ENCODE assay signal across 22 mouse cellular contexts in genomic region chr10:100059356-100059755, GRCm38 (mm10). TPM values are rescaled to one million over a fixed set of nuclear protein-coding genes. Genes with fewer than 3 reads are reported as not detected.
DNase-seq lines count a peak whose midpoint lies in the region; ATAC-seq lines count a peak whose summit lies in the region.
"Had no signal": no experiment of that assay in that cellular context is flagged by ENCODE, and none has a peak within 500 bp of the region (broad histone marks: within the 10 kb centered on the region; RNA-seq: fewer than 3 reads in every experiment).

No protein-coding gene starts in this region.

- H3K4me3 ChIP-seq in kidney, embryonic 14.5 days (ENCODE audit: low read length) = no peak overlapping the region
- H3K4me3 ChIP-seq in limb, embryonic 10.5 days = no peak overlapping the region
- H3K4me3 ChIP-seq: embryonic facial prominence, embryonic 13.5 days; hindbrain, embryonic 13.5 days; midbrain, embryonic 12.5 days; neural tube, embryonic 15.5 days; stomach, embryonic 15.5 days had no signal

- no peaks in the 10 kb centered on the region for H3K36me3 ChIP-seq in kidney, embryonic 14.5 days (ENCODE audit: control insufficient read depth, insufficient read depth, low read length)
- H3K36me3 ChIP-seq in limb, embryonic 10.5 days = no peaks in the 10 kb centered on the region
- H3K36me3 ChIP-seq: embryonic facial prominence, embryonic 13.5 days; hindbrain, embryonic 13.5 days; midbrain, embryonic 12.5 days; neural tube, embryonic 15.5 days; stomach, embryonic 15.5 days had no signal

- no peaks in the 10 kb centered on the region for H3K27me3 ChIP-seq in kidney, embryonic 14.5 days (ENCODE audit: control insufficient read depth, insufficient read depth, low read length)
- no peaks in the 10 kb centered on the region for H3K27me3 ChIP-seq in limb, embryonic 10.5 days (ENCODE audit: low read depth, poor library complexity, severe bottlenecking)
- H3K27me3 ChIP-seq: embryonic facial prominence, embryonic 13.5 days; hindbrain, embryonic 13.5 days; midbrain, embryonic 12.5 days; neural tube, embryonic 15.5 days; stomach, embryonic 15.5 days had no signal

- no peaks in the 10 kb centered on the region for H3K9me3 ChIP-seq in kidney, embryonic 14.5 days (ENCODE audit: control insufficient read depth, low read length)
- no peaks in the 10 kb centered on the region for H3K9me3 ChIP-seq in limb, embryonic 10.5 days (replicated peaks)
- H3K9me3 ChIP-seq: embryonic facial prominence, embryonic 13.5 days; hindbrain, embryonic 13.5 days; midbrain, embryonic 12.5 days; neural tube, embryonic 15.5 days; stomach, embryonic 15.5 days had no signal

- H3K9ac ChIP-seq in kidney, embryonic 14.5 days (ENCODE audit: low read depth, low read length) = no peak overlapping the region
- H3K9ac ChIP-seq: embryonic facial prominence, embryonic 13.5 days; hindbrain, embryonic 13.5 days; midbrain, embryonic 12.5 days; neural tube, embryonic 15.5 days; stomach, embryonic 15.5 days had no signal

- H3K27ac ChIP-seq in kidney, embryonic 14.5 days (ENCODE audit: low read depth, low read length) = no peak overlapping the region
- no peak overlapping the region for H3K27ac ChIP-seq in limb, embryonic 10.5 days
- H3K27ac ChIP-seq: embryonic facial prominence, embryonic 13.5 days; hindbrain, embryonic 13.5 days; kidney, postnatal 0 days; midbrain, embryonic 12.5 days; neural tube, embryonic 15.5 days; stomach, embryonic 15.5 days had no signal

- no peak overlapping the region for H3K4me2 ChIP-seq in kidney, embryonic 14.5 days (replicated peaks; ENCODE audit: low read depth, low read length)
- H3K4me2 ChIP-seq: embryonic facial prominence, embryonic 13.5 days; hindbrain, embryonic 13.5 days; midbrain, embryonic 12.5 days; neural tube, embryonic 15.5 days; stomach, embryonic 15.5 days had no signal

- WGBS in kidney, embryonic 14.5 days = 94% methylated on average over 4 of the region's 4 CpGs
- 78% methylated on average over 4 of the region's 4 CpGs for WGBS in limb, embryonic 10.5 days

- no peaks in the 10 kb centered on the region for H3K4me1 ChIP-seq in kidney, embryonic 14.5 days (ENCODE audit: control insufficient read depth, insufficient read depth, low read length)
- no peaks in the 10 kb centered on the region for H3K4me1 ChIP-seq in limb, embryonic 10.5 days
- H3K4me1 ChIP-seq: embryonic facial prominence, embryonic 13.5 days; hindbrain, embryonic 13.5 days; midbrain, embryonic 12.5 days; neural tube, embryonic 15.5 days had no signal

- ATAC-seq in kidney, embryonic 14.5 days (ENCODE audit: low FRiP score, low TSS enrichment) = no peak
- ATAC-seq: forebrain, embryonic 14.5 days had no signal

- DNase-seq in adrenal gland, adult 2 months = peak; percentile 28
- no peak for DNase-seq in adrenal gland, postnatal 36 days
- peak; percentile 52 for DNase-seq in kidney, adult 18-20 months
- peak; percentile 38 for DNase-seq in lung, postnatal 36 days
- DNase-seq in lung, postnatal 14 days = no peak
- DNase-seq in kidney, postnatal 36 days = peak; percentile 45 to 60
- no peak for DNase-seq in limb, embryonic 10.5 days (ENCODE audit: low spot score)
- DNase-seq: adrenal gland, postnatal 10 days; cerebellum, postnatal 14 days; embryo, embryonic 11 days; gastrocnemius, postnatal 10 days; heart, postnatal 36 days; right cerebral cortex, adult 18-20 months; thymus, postnatal 25 days had no signal

RNA-seq across cellular contexts. Expression of gene Kitl, which starts 43.9 kb away (rescaled TPM):
- total RNA-seq in adrenal gland, adult 2 months (2021) = 10 to 100 TPM; 13.8 to 27.0 TPM
- 38.4 and 39.7 TPM in 2 replicates for polyA plus RNA-seq in adrenal gland, adult 2 months (2012; rRNA removed)
- total RNA-seq in adrenal gland, postnatal 36 days (2021) = 10 to 100 TPM; 26.4 to 27.1 TPM
- 16.7 and 35.2 TPM in 2 replicates for polyA plus RNA-seq in kidney, embryonic 14.5 days (2014; fragmentation: Nextera tagmentation; extraction: Ambion mirVana)
- polyA plus RNA-seq in limb, embryonic 10.5 days (2016; fragmentation: Nextera tagmentation; extraction: Ambion mirVana) = 7.0 and 9.0 TPM in 2 replicates

Comparison
In these comparisons a context has a peak if more than half of its experiments do, and no peak if none do; other contexts are left out.
1. DNase-seq: peak in adrenal gland, adult 2 months (single experiment), kidney, adult 18-20 months (single experiment), lung, postnatal 36 days (single experiment) and kidney, postnatal 36 days (2 of 2); none in adrenal gland, postnatal 36 days (0 of 2), lung, postnatal 14 days (single experiment) and limb, embryonic 10.5 days (single experiment).